Mouse (Mus musculus) thymus, adult 2 months (tissue): Measurements from ENCODE around the gene Mbnl1. TPM values are rescaled to one million over a fixed set of nuclear protein-coding genes. Genes with fewer than 3 reads are reported as not detected.
"Not testable (repeated sequence)": the region's sequence is repeated elsewhere in the genome, so short reads cannot be mapped to it uniquely, and the experiment has no call there.

Source experiments
- DNase-seq: peaks from one replicate; pipeline ENCODE4 v3.0.0; 2021
- H3K27ac ChIP-seq: fragments of 200-500 bp; 2 replicates; pipeline ENCODE4 v1.5.1; 2012; ENCODE audit warnings: low read length, control low read depth; ENCODE audit not compliant: control insufficient read depth, insufficient read depth
- H3K27me3 ChIP-seq: fragments of 200-500 bp; 2 replicates; pipeline ENCODE4 v1.6.1; 2012; ENCODE audit warnings: mild to moderate bottlenecking, low read length, moderate library complexity, mixed read lengths; ENCODE audit not compliant: control insufficient read depth, insufficient read depth
- H3K36me3 ChIP-seq: fragments of 200-500 bp; 2 replicates; pipeline ENCODE4 v1.6.1; 2012; ENCODE audit warnings: mild to moderate bottlenecking, low read length, moderate library complexity; ENCODE audit not compliant: control insufficient read depth, insufficient read depth
- H3K4me1 ChIP-seq: fragments of 200-500 bp; replicated peaks from 2 replicates; pipeline ENCODE4 v1.6.1; 2012; ENCODE audit warnings: low read length; ENCODE audit not compliant: control insufficient read depth, insufficient read depth
- H3K4me3 ChIP-seq: fragments of 200-500 bp; 2 replicates; pipeline ENCODE4 v1.5.1; 2012; ENCODE audit warnings: mild to moderate bottlenecking, low read length, control low read depth, moderate library complexity; ENCODE audit not compliant: control insufficient read depth, insufficient read depth
- CTCF ChIP-seq: fragments of 200-500 bp; IDR thresholded peaks from 2 replicates; pipeline ENCODE4 v1.5.1; 2012; ENCODE audit warnings: mild to moderate bottlenecking, control low read depth, low read length, moderate library complexity, borderline replicate concordance; ENCODE audit not compliant: control insufficient read depth, poor library complexity, insufficient read depth; ENCODE audit errors: extremely low read depth
- POLR2A ChIP-seq: fragments of 200-500 bp; IDR thresholded peaks from 2 replicates; pipeline ENCODE4 v1.6.1; 2012; ENCODE audit warnings: mild to moderate bottlenecking, low read length, control low read depth, moderate library complexity; ENCODE audit not compliant: control insufficient read depth, poor library complexity, insufficient read depth; ENCODE audit errors: extremely low read depth
- WGBS: fragments of 180-500 bp; shearing (Covaris S2); methylation state at CpG from one replicate; pipeline ENCODE4 v1.1.7; 2018; 5-methylcytosine and 5-hydroxymethylcytosine counted together
- polyA plus RNA-seq: library from polyadenylated mRNA; depleted of rRNA; stranded (reverse); fragments of >200 nt; gene quantifications from 2 replicates; pipeline ENCODE4 v1.2.3, GENCODE M21; 2012

The Mbnl1 gene
- polyA plus RNA-seq, 1 experiment = 291 TPM

- Histone ChIP-seq H3K27ac (no peak overlapping the region), H3K4me3 (no peak overlapping the region), H3K27me3 (no peaks in the 10 kb centered on the region), H3K36me3 (no peaks in the 10 kb centered on the region), H3K4me1 (no peaks in the 10 kb centered on the region)
- 98% methylated on average over 6 of the region's 6 CpGs for WGBS
- no peak for DNase-seq
- TF ChIP-seq CTCF = no peak
- no peak for TF ChIP-seq POLR2A
Measured at GRCm38 (mm10) chr3:60461828-60462521, 10.7 kb upstream of the Mbnl1 start.

GRCm38 (mm10) chr3:60468667-60469066, 4.0 kb upstream of the Mbnl1 start:
- not testable (repeated sequence) for H3K27me3 ChIP-seq, H3K27ac ChIP-seq, DNase-seq, H3K4me1 ChIP-seq, H3K4me3 ChIP-seq, H3K36me3 ChIP-seq
- 0% methylated on average over 2 of the region's 3 CpGs for WGBS

- DNase-seq, H3K27me3 ChIP-seq, H3K36me3 ChIP-seq, H3K4me1 ChIP-seq, H3K27ac ChIP-seq, H3K4me3 ChIP-seq: not testable (repeated sequence)
- WGBS = 8% methylated on average over 2 of the region's 3 CpGs
Measured at GRCm38 (mm10) chr3:60469170-60469805, 3.3 kb upstream of the Mbnl1 start.

GRCm38 (mm10) chr3:60472011-60472680, 484 bp upstream of the Mbnl1 start:
- Histone ChIP-seq H3K4me1 (0 out of 2 replicates have a peak, but pooled peaks cover 2% of the 10 kb centered on the region), H3K4me3 (no peak overlapping the region), H3K27me3 (no peaks in the 10 kb centered on the region), H3K36me3 (no peaks in the 10 kb centered on the region), H3K27ac (no peak overlapping the region; the same call in 1 of the 2 replicates)
- TF ChIP-seq POLR2A = no peak
- TF ChIP-seq CTCF = no peak
- WGBS = 18% methylated on average over 2 of the region's 2 CpGs
- no peak for DNase-seq

GRCm38 (mm10) chr3:60473861-60474653, 1.4 kb downstream of the Mbnl1 start:
- Histone ChIP-seq H3K27me3 (no peaks in the 10 kb centered on the region), H3K4me1 (peaks cover 4% of the 10 kb centered on the region), H3K36me3 (no peaks in the 10 kb centered on the region), H3K4me3 (no peak overlapping the region), H3K27ac (peak overlapping the region; percentile 1; the same call in 1 of the 2 replicates)
- 4% methylated on average over 11 of the region's 11 CpGs for WGBS
- TF ChIP-seq CTCF = no peak
- no peak for TF ChIP-seq POLR2A
- DNase-seq = peak; percentile 21

- TF ChIP-seq POLR2A (no peak), CTCF (no peak)
- DNase-seq = no peak
- Histone ChIP-seq H3K4me3 (no peak overlapping the region), H3K27ac (no peak overlapping the region; the same call in 1 of the 2 replicates), H3K4me1 (peaks cover 4% of the 10 kb centered on the region), H3K36me3 (no peaks in the 10 kb centered on the region), H3K27me3 (no peaks in the 10 kb centered on the region)
- WGBS = 4% methylated on average over 3 of the region's 3 CpGs
Measured at GRCm38 (mm10) chr3:60474654-60474972, 2.0 kb downstream of the Mbnl1 start.
